Mouse (Mus musculus): ENCODE measurements around the gene Coa5. TPM values are rescaled to one million over a fixed set of nuclear protein-coding genes. Genes with fewer than 3 reads are reported as not detected.

Coa5 gene
- polyA plus RNA-seq (2014; fragmentation: Illumina TruSeq; extraction: RNeasy Lipid Tissue Mini Kit (QIAGEN cat#74804)) = 128 TPM

GRCm38 (mm10) chr1:37429366-37430296 lies at the start of gene Coa5, which contains the start of gene Unc50:
Gene Coa5 (minus strand): TSS chr1:37430103.
Gene Unc50 (plus strand): TSS chr1:37430139.

Other genes starting within 250 kb of the Coa5 start
- gene Cnga3, start 215.7 kb downstream of the Coa5 start, polyA plus RNA-seq (2014; fragmentation: Illumina TruSeq; extraction: RNeasy Lipid Tissue Mini Kit (QIAGEN cat#74804)) = not detected
- gene Inpp4a, start 130.2 kb downstream of the Coa5 start, polyA plus RNA-seq (2014; fragmentation: Illumina TruSeq; extraction: RNeasy Lipid Tissue Mini Kit (QIAGEN cat#74804)) = 7.7 TPM
- 40.1 TPM for gene Unc50, start within 50 bp of the Coa5 start, polyA plus RNA-seq (2014; fragmentation: Illumina TruSeq; extraction: RNeasy Lipid Tissue Mini Kit (QIAGEN cat#74804))
- 16.6 TPM for gene Mgat4a, start 110.9 kb upstream of the Coa5 start, polyA plus RNA-seq (2014; fragmentation: Illumina TruSeq; extraction: RNeasy Lipid Tissue Mini Kit (QIAGEN cat#74804))